Mouse (Mus musculus) cerebellum, adult 2 months (tissue): ENCODE measurements around the gene Suco.

Experiments
- CTCF ChIP-seq: fragments of 200-500 bp; IDR thresholded peaks from 2 replicates; pipeline ENCODE4 v1.5.1; 2011; ENCODE audit warnings: low read depth, mild to moderate bottlenecking, control low read depth, low read length, moderate library complexity, borderline replicate concordance; ENCODE audit not compliant: insufficient read depth
- POLR2A ChIP-seq: fragments of 200-500 bp; IDR thresholded peaks from 2 replicates; pipeline ENCODE4 v1.6.1; 2011; ENCODE audit warnings: low read length, control low read depth, borderline replicate concordance; ENCODE audit not compliant: insufficient read depth

DNA sequence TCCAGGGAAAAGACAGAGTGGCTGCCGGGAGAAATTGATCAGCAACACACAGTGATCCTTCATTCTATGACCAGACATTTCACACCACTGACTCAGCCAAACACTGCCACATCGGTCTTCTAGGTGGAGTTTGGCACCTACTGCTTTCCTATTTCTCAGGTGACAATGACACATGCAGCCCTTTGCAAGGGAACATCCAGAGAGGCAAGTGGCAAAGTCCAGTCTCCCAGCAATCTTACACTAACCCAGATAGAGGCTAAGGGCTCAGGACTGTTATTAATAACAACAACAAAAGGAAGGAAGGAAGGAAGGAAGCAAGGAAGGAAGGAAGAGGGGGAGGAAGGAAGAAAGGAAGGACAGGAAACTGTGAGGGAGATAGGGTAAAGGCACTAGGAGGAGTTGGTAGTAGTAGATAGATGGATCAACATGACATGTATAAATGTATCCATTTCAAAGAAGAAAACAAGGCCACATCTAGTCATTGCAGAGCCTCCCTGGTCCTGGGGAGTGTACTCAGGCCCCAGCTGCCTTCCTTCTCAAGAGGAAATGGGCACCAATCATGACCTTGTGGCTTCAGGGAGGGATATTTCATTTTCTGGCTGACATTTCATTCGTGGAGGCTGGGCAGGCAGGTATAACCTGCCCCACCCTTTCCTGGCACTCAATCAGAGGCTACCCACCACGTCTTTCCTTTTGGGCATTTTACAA lies 36.6 kb upstream of the Suco start:
- TF ChIP-seq CTCF (no peak), POLR2A (no peak)
